Mouse (Mus musculus): ENCODE measurements around the gene Ccl1. TPM values are rescaled to one million over a fixed set of nuclear protein-coding genes. Genes with fewer than 3 reads are reported as not detected.

Gene Ccl1
- polyA plus RNA-seq, 1 experiment from 2014 or later = 0.30 TPM

- Histone ChIP-seq H3K4me2 (ENCODE audit: low read depth, low read length) (no peak overlapping the region), H3K9ac (ENCODE audit: low read length) (no peak overlapping the region), H3K4me3 (ENCODE audit: low read length) (no peak overlapping the region), H3K4me1 (ENCODE audit: control insufficient read depth, insufficient read depth, low read length) (no peaks in the 10 kb centered on the region), H3K27me3 (ENCODE audit: control insufficient read depth, insufficient read depth, low read length) (peaks cover under 1% of the 10 kb centered on the region; the same call in 1 of the 2 replicates), H3K27ac (ENCODE audit: low read length) (no peak overlapping the region), H3K9me3 (replicated peaks; ENCODE audit: control insufficient read depth, low read length) (no peaks in the 10 kb centered on the region), H3K36me3 (ENCODE audit: control insufficient read depth, insufficient read depth) (no peaks in the 10 kb centered on the region)
- 70% methylated on average over 2 of the region's 2 CpGs for whole genome bisulfite sequencing
- no peak for ATAC-seq (replicated peaks; ENCODE audit: extremely low read depth, insufficient read depth, low FRiP score)
Observed at GRCm38 (mm10) chr11:82173491-82173890, 132.0 kb downstream of the Ccl1 start.

GRCm38 (mm10) chr11:82171316-82172071 lies 134.0 kb downstream of the Ccl1 start:
- Histone ChIP-seq H3K4me3 (ENCODE audit: low read length) (no peak overlapping the region), H3K27ac (ENCODE audit: low read length) (no peak overlapping the region), H3K4me1 (ENCODE audit: control insufficient read depth, insufficient read depth, low read length) (no peaks in the 10 kb centered on the region), H3K9me3 (replicated peaks; ENCODE audit: control insufficient read depth, low read length) (no peaks in the 10 kb centered on the region), H3K4me2 (ENCODE audit: low read depth, low read length) (no peak overlapping the region), H3K27me3 (ENCODE audit: control insufficient read depth, insufficient read depth, low read length) (no peaks in the 10 kb centered on the region), H3K9ac (ENCODE audit: low read length) (no peak overlapping the region), H3K36me3 (ENCODE audit: control insufficient read depth, insufficient read depth) (no peaks in the 10 kb centered on the region)
- ATAC-seq (replicated peaks; ENCODE audit: extremely low read depth, insufficient read depth, low FRiP score) = no peak
- 56% methylated on average over 7 of the region's 7 CpGs for WGBS

- Histone ChIP-seq H3K9ac (ENCODE audit: low read length) (no peak overlapping the region), H3K27ac (ENCODE audit: low read length) (no peak overlapping the region), H3K4me2 (ENCODE audit: low read depth, low read length) (no peak overlapping the region), H3K27me3 (ENCODE audit: control insufficient read depth, insufficient read depth, low read length) (no peaks in the 10 kb centered on the region), H3K9me3 (replicated peaks; ENCODE audit: control insufficient read depth, low read length) (no peaks in the 10 kb centered on the region), H3K36me3 (ENCODE audit: control insufficient read depth, insufficient read depth) (no peaks in the 10 kb centered on the region), H3K4me3 (ENCODE audit: low read length) (no peak overlapping the region), H3K4me1 (ENCODE audit: control insufficient read depth, insufficient read depth, low read length) (no peaks in the 10 kb centered on the region)
- no peak for ATAC-seq (replicated peaks; ENCODE audit: extremely low read depth, insufficient read depth, low FRiP score)
- 88% methylated on average over 4 of the region's 4 CpGs for WGBS
Observed at GRCm38 (mm10) chr11:82169456-82169855, 136.0 kb downstream of the Ccl1 start.

GRCm38 (mm10) chr11:82168308-82168707 lies 137.2 kb downstream of the Ccl1 start:
- no peak overlapping the region for H3K4me3 ChIP-seq (ENCODE audit: low read length)
- H3K9ac ChIP-seq (ENCODE audit: low read length) = no peak overlapping the region
- H3K27me3 ChIP-seq (ENCODE audit: control insufficient read depth, insufficient read depth, low read length) = no peaks in the 10 kb centered on the region
- no peaks in the 10 kb centered on the region for H3K4me1 ChIP-seq (ENCODE audit: control insufficient read depth, insufficient read depth, low read length)
- 95% methylated on average over 2 of the region's 2 CpGs for WGBS
- no peaks in the 10 kb centered on the region for H3K9me3 ChIP-seq (replicated peaks; ENCODE audit: control insufficient read depth, low read length)
- H3K4me2 ChIP-seq (ENCODE audit: low read depth, low read length) = no peak overlapping the region
- no peak overlapping the region for H3K27ac ChIP-seq (ENCODE audit: low read length)
- no peaks in the 10 kb centered on the region for H3K36me3 ChIP-seq (ENCODE audit: control insufficient read depth, insufficient read depth)
- no peak for ATAC-seq (replicated peaks; ENCODE audit: extremely low read depth, insufficient read depth, low FRiP score)

- H3K27ac ChIP-seq (ENCODE audit: low read length) = no peak overlapping the region
- no peak overlapping the region for H3K9ac ChIP-seq (ENCODE audit: low read length)
- WGBS = 70% methylated on average over 8 of the region's 8 CpGs
Observed at GRCm38 (mm10) chr11:82163285-82163684, 142.2 kb downstream of the Ccl1 start.

GRCm38 (mm10) chr11:82159126-82159525 lies 146.4 kb downstream of the Ccl1 start:
- Histone ChIP-seq H3K4me2 (ENCODE audit: low read depth, low read length) (no peak overlapping the region), H3K36me3 (ENCODE audit: control insufficient read depth, insufficient read depth) (no peaks in the 10 kb centered on the region), H3K27ac (ENCODE audit: low read length) (no peak overlapping the region), H3K9me3 (replicated peaks; ENCODE audit: control insufficient read depth, low read length) (no peaks in the 10 kb centered on the region), H3K4me3 (ENCODE audit: low read length) (no peak overlapping the region), H3K4me1 (ENCODE audit: control insufficient read depth, insufficient read depth, low read length) (no peaks in the 10 kb centered on the region), H3K9ac (ENCODE audit: low read length) (no peak overlapping the region), H3K27me3 (ENCODE audit: control insufficient read depth, insufficient read depth, low read length) (no peaks in the 10 kb centered on the region)
- WGBS = 89% methylated on average over 2 of the region's 2 CpGs
- no peak for ATAC-seq (replicated peaks; ENCODE audit: extremely low read depth, insufficient read depth, low FRiP score)

More at GRCm38 (mm10) chr11:82163285-82163684, 142.2 kb downstream of the Ccl1 start:
- Histone ChIP-seq H3K27me3 (ENCODE audit: control insufficient read depth, insufficient read depth, low read length) (no peaks in the 10 kb centered on the region), H3K4me2 (ENCODE audit: low read depth, low read length) (no peak overlapping the region), H3K4me1 (ENCODE audit: control insufficient read depth, insufficient read depth, low read length) (no peaks in the 10 kb centered on the region), H3K4me3 (ENCODE audit: low read length) (no peak overlapping the region), H3K9me3 (replicated peaks; ENCODE audit: control insufficient read depth, low read length) (no peaks in the 10 kb centered on the region), H3K36me3 (ENCODE audit: control insufficient read depth, insufficient read depth) (no peaks in the 10 kb centered on the region)
- ATAC-seq (replicated peaks; ENCODE audit: extremely low read depth, insufficient read depth, low FRiP score) = no peak

GRCm38 (mm10) chr11:82139492-82140094 lies 165.9 kb downstream of the Ccl1 start:
- H3K4me2 ChIP-seq (ENCODE audit: low read depth, low read length) = no peak overlapping the region
- no peak overlapping the region for H3K27ac ChIP-seq (ENCODE audit: low read length)
- H3K9ac ChIP-seq (ENCODE audit: low read length) = no peak overlapping the region
- H3K4me3 ChIP-seq (ENCODE audit: low read length) = no peak overlapping the region
- ATAC-seq (replicated peaks; ENCODE audit: extremely low read depth, insufficient read depth, low FRiP score) = no peak
- no peaks in the 10 kb centered on the region for H3K4me1 ChIP-seq (ENCODE audit: control insufficient read depth, insufficient read depth, low read length)
- no peaks in the 10 kb centered on the region for H3K9me3 ChIP-seq (replicated peaks; ENCODE audit: control insufficient read depth, low read length)
- no peaks in the 10 kb centered on the region for H3K36me3 ChIP-seq (ENCODE audit: control insufficient read depth, insufficient read depth)
- no peaks in the 10 kb centered on the region for H3K27me3 ChIP-seq (ENCODE audit: control insufficient read depth, insufficient read depth, low read length)
- whole genome bisulfite sequencing = 52% methylated on average over 7 of the region's 7 CpGs

GRCm38 (mm10) chr11:82136196-82136595 lies 169.3 kb downstream of the Ccl1 start:
- Histone ChIP-seq H3K27ac (ENCODE audit: low read length) (no peak overlapping the region), H3K9ac (ENCODE audit: low read length) (no peak overlapping the region), H3K36me3 (ENCODE audit: control insufficient read depth, insufficient read depth) (no peaks in the 10 kb centered on the region), H3K4me1 (ENCODE audit: control insufficient read depth, insufficient read depth, low read length) (no peaks in the 10 kb centered on the region), H3K4me3 (ENCODE audit: low read length) (no peak overlapping the region), H3K9me3 (replicated peaks; ENCODE audit: control insufficient read depth, low read length) (no peaks in the 10 kb centered on the region), H3K27me3 (ENCODE audit: control insufficient read depth, insufficient read depth, low read length) (no peaks in the 10 kb centered on the region), H3K4me2 (ENCODE audit: low read depth, low read length) (no peak overlapping the region)
- ATAC-seq (replicated peaks; ENCODE audit: extremely low read depth, insufficient read depth, low FRiP score) = no peak
- WGBS = 75% methylated on average over 2 of the region's 2 CpGs

- Histone ChIP-seq H3K9me3 (replicated peaks; ENCODE audit: control insufficient read depth, low read length) (no peaks in the 10 kb centered on the region), H3K4me3 (ENCODE audit: low read length) (no peak overlapping the region), H3K27ac (ENCODE audit: low read length) (no peak overlapping the region), H3K27me3 (ENCODE audit: control insufficient read depth, insufficient read depth, low read length) (no peaks in the 10 kb centered on the region), H3K4me1 (ENCODE audit: control insufficient read depth, insufficient read depth, low read length) (no peaks in the 10 kb centered on the region), H3K36me3 (ENCODE audit: control insufficient read depth, insufficient read depth) (no peaks in the 10 kb centered on the region), H3K9ac (ENCODE audit: low read length) (no peak overlapping the region), H3K4me2 (ENCODE audit: low read depth, low read length) (no peak overlapping the region)
- no peak for ATAC-seq (replicated peaks; ENCODE audit: extremely low read depth, insufficient read depth, low FRiP score)
- WGBS = 45% methylated on average over 1 of the region's 1 CpGs
Observed at GRCm38 (mm10) chr11:82132977-82133376, 172.5 kb downstream of the Ccl1 start.

All from heart, embryonic 16.5 days (tissue).